Mouse (Mus musculus) adrenal gland, postnatal 36 days (tissue): ENCODE measurements around the gene Adamts1. TPM values are rescaled to one million over a fixed set of nuclear protein-coding genes. Genes with fewer than 3 reads are reported as not detected.

Source experiments
- DNase-seq, 2 experiments: peaks; one replicate each; pipeline ENCODE4 v3.0.0; 2021; ENCODE audit warnings: mixed read lengths in 1 of 2
- total RNA-seq, 2 experiments: library from RNA; stranded (reverse); gene quantifications; 2 replicates each; pipeline ENCODE4 v1.2.3; 2021

Adamts1 gene
- total RNA-seq, 2 experiments from 2014 or later, result 23.8 to 48.1 TPM

- DNase-seq, result no peak
Measured at GRCm38 (mm10) chr16:85765697-85766096, 37.2 kb downstream of the Adamts1 start.

- no peak for DNase-seq
Measured at GRCm38 (mm10) chr16:85765167-85765566, 37.7 kb downstream of the Adamts1 start.

GRCm38 (mm10) chr16:85762052-85762665, 40.8 kb downstream of the Adamts1 start:
- DNase-seq, result no peak

GRCm38 (mm10) chr16:85760961-85761580, 41.8 kb downstream of the Adamts1 start:
- DNase-seq, result no peak

GRCm38 (mm10) chr16:85756101-85756819, 46.7 kb downstream of the Adamts1 start:
- peak; percentile 75 to 85 for DNase-seq

GRCm38 (mm10) chr16:85749335-85749734, 53.6 kb downstream of the Adamts1 start:
- peak in 1 of 2 experiments; percentile 26 for DNase-seq

GRCm38 (mm10) chr16:85747589-85748360, 55.1 kb downstream of the Adamts1 start:
- peak; percentile 77 to 82 for DNase-seq

- DNase-seq, result no peak
Measured at GRCm38 (mm10) chr16:85746386-85746785, 56.5 kb downstream of the Adamts1 start.

Other genes starting within 250 kb of the Adamts1 start
- gene Cyyr1, start 249.7 kb downstream of the Adamts1 start, total RNA-seq, result 10 to 100 TPM; 17.8 to 31.6 TPM
- gene Adamts5, start 98.7 kb upstream of the Adamts1 start, total RNA-seq, result 10 to 100 TPM in 1 of 2 experiments, 1 to 10 TPM in 1; 8.3 to 11.2 TPM